Mouse (Mus musculus) liver, embryonic 14.5 days (tissue): ENCODE results near the gene Dis3l2. TPM values are rescaled to one million over a fixed set of nuclear protein-coding genes. Genes with fewer than 3 reads are reported as not detected.
A peak's percentile ranks its signal among the peaks of the same experiment; 100 is the strongest.

Experiments
- ATAC-seq: fragments of 200-750 bp; cut with Nextera tagmentation; 2 replicates; pipeline ENCODE4 v1.8.0; 2017; ENCODE audit warnings: moderate number of reproducible peaks, mild to moderate bottlenecking, moderate library complexity; ENCODE audit not compliant: insufficient read depth
- DNase-seq, 3 experiments: peaks; one replicate each; pipeline ENCODE4 v3.0.0-alpha.2; 2012 to 2013; ENCODE audit warnings: low read depth in 3 of 3, low spot score in 3 of 3
- H3K27ac ChIP-seq: fragments of 300-500 bp; sonication (generic); 2 replicates; pipeline ENCODE4 v1.5.1; 2014; ENCODE audit warnings: moderate library complexity, mild to moderate bottlenecking, control low read depth, inconsistent platforms
- H3K27me3 ChIP-seq: fragments of 300-500 bp; sonication (generic); 2 replicates; pipeline ENCODE4 v1.6.1; 2014; ENCODE audit warnings: mild to moderate bottlenecking, low read length, moderate library complexity; ENCODE audit not compliant: control insufficient read depth, insufficient read depth
- H3K36me3 ChIP-seq: fragments of 300-500 bp; sonication (generic); replicated peaks from 2 replicates; pipeline ENCODE4 v1.6.1; 2014; ENCODE audit warnings: low read depth; ENCODE audit not compliant: control insufficient read depth, insufficient read depth
- H3K4me1 ChIP-seq, 2 experiments: fragments of 200-500 bp in 1 of 2; fragments of 300-500 bp in 1 of 2; sonication (generic) in 1 of 2; replicated peaks; 2 replicates each; pipeline ENCODE4 v1.6.1; 2012 to 2014; ENCODE audit warnings: antibody characterized with exemption in 1 of 2, inconsistent platforms in 1 of 2, low read length in 1 of 2; ENCODE audit not compliant: control insufficient read depth in 2 of 2, insufficient read depth in 2 of 2
- H3K4me2 ChIP-seq: fragments of 300-500 bp; sonication (generic); 2 replicates; pipeline ENCODE4 v1.6.1; 2014; ENCODE audit warnings: low read depth, mild to moderate bottlenecking, control low read depth, moderate library complexity
- H3K4me3 ChIP-seq, 2 experiments: fragments of 200-500 bp in 1 of 2; fragments of 300-500 bp in 1 of 2; sonication (generic) in 1 of 2; 2 replicates each; pipeline ENCODE4 v1.5.1; 2012 to 2014; ENCODE audit warnings: low read depth in 2 of 2, low read length in 2 of 2, mild to moderate bottlenecking in 2 of 2, control low read depth in 1 of 2, inconsistent platforms in 1 of 2, moderate library complexity in 1 of 2; ENCODE audit not compliant: insufficient read depth in 1 of 2
- H3K9ac ChIP-seq: fragments of 300-500 bp; sonication (generic); replicated peaks from 2 replicates; pipeline ENCODE4 v1.6.1; 2014; ENCODE audit warnings: mild to moderate bottlenecking, control low read depth, moderate library complexity
- H3K9me3 ChIP-seq: fragments of 300-500 bp; sonication (generic); 2 replicates; pipeline ENCODE4 v1.6.1; 2016; ENCODE audit warnings: low read length, mixed read lengths; ENCODE audit not compliant: control insufficient read depth
- CTCF ChIP-seq: IDR thresholded peaks from 2 replicates; pipeline ENCODE4 v1.5.1; 2016; ENCODE audit warnings: antibody characterized with exemption, low read depth, control low read depth
- EP300 ChIP-seq: IDR thresholded peaks from 2 replicates; pipeline ENCODE4 v1.6.1; 2016; ENCODE audit warnings: antibody characterized with exemption, low read depth
- WGBS: fragments of 180-500 bp; shearing (Covaris S2); extraction: QIAGEN DNeasy Blood & Tissue Kit; methylation state at CpG from one replicate; pipeline ENCODE4 v1.1.7; 2014; ENCODE audit not compliant: insufficient replicate concordance; 5-methylcytosine and 5-hydroxymethylcytosine counted together
- polyA plus RNA-seq, 2 experiments: library from polyadenylated mRNA; depleted of rRNA in 1 of 2; stranded (reverse) in 1 of 2; unstranded in 1 of 2; fragments of >200 nt; fragmentation: Nextera tagmentation in 1 of 2; extraction: Ambion mirVana in 1 of 2; gene quantifications; 2 replicates each; pipeline versions ENCODE4 v1.2.1 to v1.2.3; 2012 to 2014

The Dis3l2 gene
- 5.1 and 6.0 TPM in 2 replicates for polyA plus RNA-seq (2012; rRNA removed)
- 7.1 and 8.0 TPM in 2 replicates for polyA plus RNA-seq (2014; fragmentation: Nextera tagmentation; extraction: Ambion mirVana)

GRCm38 (mm10) chr1:86703300-86703964 is at the start of gene Dis3l2:
Gene Dis3l2, plus strand, starts transcription at chr1:86703808.
- peak within 1 kb of the TSS; percentile 38 for H3K27ac ChIP-seq
- peak; percentile 82 for ATAC-seq
- 3% methylated on average over 54 of the region's 54 CpGs for WGBS
- H3K36me3 ChIP-seq, result no peaks in the 10 kb centered on the region
- H3K4me1 ChIP-seq, result peaks cover 11 to 21% of the 10 kb centered on the region in 2 experiments; a peak in 3 of 4 replicates
- DNase-seq, result peak; percentile 47 to 50 (median 47)
- H3K4me2 ChIP-seq, result peak within 1 kb of the TSS; percentile 79
- H3K27me3 ChIP-seq, result no peaks in the 10 kb centered on the region
- H3K4me3 ChIP-seq, result peak within 1 kb of the TSS; percentile 76 to 82
- H3K9ac ChIP-seq, result peak within 1 kb of the TSS; percentile 71
- TF ChIP-seq EP300 (no peak), CTCF (no peak)
- H3K9me3 ChIP-seq, result no peaks in the 10 kb centered on the region

- ATAC-seq (no peak), DNase-seq (no peak)
- no peaks in the 10 kb centered on the region for H3K9me3 ChIP-seq
- H3K9ac ChIP-seq, result no peak overlapping the region
- no peak overlapping the region for H3K27ac ChIP-seq
- no peaks in the 10 kb centered on the region for H3K36me3 ChIP-seq
- H3K4me2 ChIP-seq, result no peak overlapping the region
- WGBS, result 59% methylated on average over 5 of the region's 5 CpGs
- TF ChIP-seq CTCF, result no peak
- H3K4me3 ChIP-seq, result no peak overlapping the region
- H3K27me3 ChIP-seq, result no peaks in the 10 kb centered on the region
- H3K4me1 ChIP-seq, result no peaks in the 10 kb centered on the region
Measured at GRCm38 (mm10) chr1:86657071-86657470, 46.5 kb upstream of the Dis3l2 start.

- H3K4me3 ChIP-seq, result no peak overlapping the region
- DNase-seq, result no peak
- no peak for ATAC-seq
- no peaks in the 10 kb centered on the region for H3K9me3 ChIP-seq
- H3K4me1 ChIP-seq, result 0 out of 4 replicates have a peak, but pooled peaks cover 0 to 2% of the 10 kb centered on the region in 2 experiments
- TF ChIP-seq EP300 (no peak), CTCF (no peak)
- H3K27ac ChIP-seq, result no peak overlapping the region
- no peak overlapping the region for H3K9ac ChIP-seq
- no peaks in the 10 kb centered on the region for H3K36me3 ChIP-seq
- H3K27me3 ChIP-seq, result peaks cover 17% of the 10 kb centered on the region
- H3K4me2 ChIP-seq, result no peak overlapping the region
- 54% methylated on average over 2 of the region's 2 CpGs for WGBS
Measured at GRCm38 (mm10) chr1:86665091-86665490, 38.5 kb upstream of the Dis3l2 start.

GRCm38 (mm10) chr1:86669552-86670273 is 33.9 kb upstream of the Dis3l2 start:
- peak overlapping the region; percentile 32 to 43; a peak in 3 of 4 replicates for H3K4me3 ChIP-seq
- peak overlapping the region; percentile 68 for H3K4me2 ChIP-seq
- ATAC-seq (no peak), DNase-seq (peak in 2 of 3 experiments; percentile 14 to 24)
- 0 out of 4 replicates have a peak, but pooled peaks cover 0 to 2% of the 10 kb centered on the region in 2 experiments for H3K4me1 ChIP-seq
- no peak overlapping the region for H3K27ac ChIP-seq
- 1% methylated on average over 44 of the region's 44 CpGs for WGBS
- H3K36me3 ChIP-seq, result no peaks in the 10 kb centered on the region
- H3K9me3 ChIP-seq, result no peaks in the 10 kb centered on the region
- peaks cover 31% of the 10 kb centered on the region for H3K27me3 ChIP-seq
- peak; percentile 82 for TF ChIP-seq CTCF
- TF ChIP-seq EP300, result no peak
- H3K9ac ChIP-seq, result no peak overlapping the region
